Comparison of ENCODE assay signal across 24 mouse cellular contexts in genomic region chr11:65100031-65100430, GRCm38 (mm10). TPM values are rescaled to one million over a fixed set of nuclear protein-coding genes. Genes with fewer than 3 reads are reported as not detected.
DNase-seq lines count a peak whose midpoint lies in the region; TF ChIP-seq lines count a peak whose summit lies in the region.
"Had no signal": no experiment of that assay in that cellular context is flagged by ENCODE, and none has a peak within 500 bp of the region (broad histone marks: within the 10 kb centered on the region; RNA-seq: fewer than 3 reads in every experiment).

No protein-coding gene starts in this region.

- no peak overlapping the region for H3K27ac ChIP-seq in heart, embryonic 10.5 days
- peak overlapping the region; percentile 14 for H3K27ac ChIP-seq in ES-E14 (ENCODE audit: insufficient read depth, low read depth, low read length, poor library complexity, severe bottlenecking)
- H3K27ac ChIP-seq in embryonic facial prominence, embryonic 10.5 days (replicated peaks) = no peak overlapping the region
- H3K27ac ChIP-seq: embryonic facial prominence, embryonic 13.5 days; forebrain, embryonic 12.5 days; gastrocnemius, adult 2 months; hindbrain, embryonic 10.5 days; hindbrain, embryonic 15.5 days had no signal

- peak; percentile 57 for DNase-seq in heart, embryonic 10.5 days (ENCODE audit: low spot score)
- DNase-seq in heart, postnatal 10 days = no peak
- DNase-seq in ES-E14 (ENCODE audit: low read depth, low spot score) = no peak
- peak; percentile 1 for DNase-seq in embryonic facial prominence, embryonic 10.5 days (ENCODE audit: low spot score)
- no peak for DNase-seq in ovary, postnatal 10 days (ENCODE audit: low spot score)
- no peak for DNase-seq in cerebellum, adult 18-20 months
- DNase-seq: adrenal gland, adult 2 months; adrenal gland, postnatal 25 days; cerebellum, adult 8-10 months; cerebellum, postnatal 25 days; gastrocnemius, adult 2 months; gastrocnemius, postnatal 25 days; heart, postnatal 14 days; kidney, adult 11 months had no signal

- peaks cover 13% of the 10 kb centered on the region for H3K4me1 ChIP-seq in heart, embryonic 10.5 days
- H3K4me1 ChIP-seq in E14TG2a.4 (replicated peaks; ENCODE audit: low read depth, low read length) (peaks cover 72% of the 10 kb centered on the region), ES-E14 (ENCODE audit: control insufficient read depth in 2 of 2, insufficient read depth in 2 of 2, low read length in 2 of 2, poor library complexity in 1 of 2) (peaks cover 7 to 14% of the 10 kb centered on the region in 2 experiments; a peak in 3 of 4 replicates)
- no peaks in the 10 kb centered on the region for H3K4me1 ChIP-seq in embryonic facial prominence, embryonic 10.5 days
- H3K4me1 ChIP-seq: embryonic facial prominence, embryonic 13.5 days; forebrain, embryonic 12.5 days; hindbrain, embryonic 15.5 days had no signal

- H3K9ac ChIP-seq in ES-E14 (ENCODE audit: insufficient read depth, low read depth, low read length, poor library complexity, severe bottlenecking) = no peak overlapping the region
- H3K9ac ChIP-seq: embryonic facial prominence, embryonic 13.5 days; forebrain, embryonic 12.5 days; hindbrain, embryonic 15.5 days had no signal

- no peak for TF ChIP-seq CTCF in E14TG2a.4 (conservative IDR thresholded peaks at IDR 0.05; ENCODE audit: low read length)

- H3K27me3 ChIP-seq in heart, embryonic 10.5 days (ENCODE audit: insufficient read depth, poor library complexity, severe bottlenecking) = no peaks in the 10 kb centered on the region
- no peaks in the 10 kb centered on the region for H3K27me3 ChIP-seq in E14TG2a.4 (ENCODE audit: insufficient read depth, low read length)
- no peaks in the 10 kb centered on the region for H3K27me3 ChIP-seq in embryonic facial prominence, embryonic 10.5 days (replicated peaks; ENCODE audit: low read depth, poor library complexity, severe bottlenecking)
- H3K27me3 ChIP-seq: CH12.LX; embryonic facial prominence, embryonic 13.5 days; forebrain, embryonic 12.5 days; hindbrain, embryonic 15.5 days had no signal

- no peak overlapping the region for H3K4me3 ChIP-seq in heart, embryonic 10.5 days
- H3K4me3 ChIP-seq in E14TG2a.4 (replicated peaks; ENCODE audit: low read length) (peak overlapping the region; percentile 24), ES-E14 (ENCODE audit: insufficient read depth in 1 of 2, low read depth in 1 of 2, low read length in 2 of 2, poor library complexity in 1 of 2, severe bottlenecking in 1 of 2) (peak overlapping the region in 1 of 2 experiments; percentile 38; a peak in 1 of 4 replicates)
- no peak overlapping the region for H3K4me3 ChIP-seq in embryonic facial prominence, embryonic 10.5 days
- H3K4me3 ChIP-seq: embryonic facial prominence, embryonic 13.5 days; forebrain, embryonic 12.5 days; gastrocnemius, adult 2 months; hindbrain, embryonic 10.5 days; hindbrain, embryonic 15.5 days had no signal

- in situ Hi-C loops in ES-E14 (cut with MboI; ENCODE audit: low sequenced_read_pairs in 2 of 2, unreplicated experiment in 2 of 2) = no loop called here

- no peaks in the 10 kb centered on the region for H3K36me3 ChIP-seq in heart, embryonic 10.5 days
- H3K36me3 ChIP-seq in E14TG2a.4 (ENCODE audit: insufficient read depth, low read length) (peaks cover 11% of the 10 kb centered on the region), ES-E14 (ENCODE audit: control insufficient read depth, insufficient read depth, low read length, poor library complexity, severe bottlenecking) (no peaks in the 10 kb centered on the region)
- H3K36me3 ChIP-seq in embryonic facial prominence, embryonic 10.5 days (replicated peaks) = no peaks in the 10 kb centered on the region
- H3K36me3 ChIP-seq: embryonic facial prominence, embryonic 13.5 days; forebrain, embryonic 12.5 days; hindbrain, embryonic 10.5 days; hindbrain, embryonic 15.5 days had no signal

- intact Hi-C loops in heart, postnatal 10 days (cut with DNase I) = no loop called here

- 89% methylated on average over 8 of the region's 8 CpGs for WGBS in heart, embryonic 10.5 days
- WGBS in embryonic facial prominence, embryonic 10.5 days = 91% methylated on average over 8 of the region's 8 CpGs

- H3K9me3 ChIP-seq in heart, embryonic 10.5 days = no peaks in the 10 kb centered on the region
- no peaks in the 10 kb centered on the region for H3K9me3 ChIP-seq in E14TG2a.4 (ENCODE audit: low read length)
- no peaks in the 10 kb centered on the region for H3K9me3 ChIP-seq in ES-E14 (ENCODE audit: control insufficient read depth, insufficient read depth, low read depth, low read length)
- H3K9me3 ChIP-seq in embryonic facial prominence, embryonic 10.5 days = no peaks in the 10 kb centered on the region
- H3K9me3 ChIP-seq: embryonic facial prominence, embryonic 13.5 days; forebrain, embryonic 12.5 days; hindbrain, embryonic 10.5 days; hindbrain, embryonic 15.5 days had no signal

TF ChIP-seq in ES-E14, 5 proteins besides CTCF, POLR2A, EP300 and RAD21:
- TF ChIP-seq MAFK (IDR thresholded peaks at IDR 0.05; ENCODE audit: insufficient read depth, low read depth, low read length) (0 out of 2 replicates have a peak, but pooled peaks have one; percentile 26), ZC3H11A (IDR thresholded peaks at IDR 0.05; ENCODE audit: borderline replicate concordance, low read depth, low read length) (no peak)

RNA-seq across cellular contexts. Expression of gene 1700086D15Rik, which starts 59.7 kb away (rescaled TPM):
- polyA plus RNA-seq in heart, embryonic 10.5 days (2016; fragmentation: Nextera tagmentation; extraction: Ambion mirVana) = 0.14 and 0.16 TPM in 2 replicates
- total RNA-seq in heart, postnatal 10 days (2021) = under 1 TPM; 0.32 to 0.41 TPM
- 1.1 and 1.7 TPM in 2 replicates for total RNA-seq in ES-E14 (2012; rRNA removed)
- 0.23 TPM in 1 of 2 replicates, not detected in the other for polyA plus RNA-seq in embryonic facial prominence, embryonic 10.5 days (2016; fragmentation: Nextera tagmentation; extraction: Ambion mirVana)
- total RNA-seq: adrenal gland, adult 2 months; adrenal gland, postnatal 25 days; CH12.LX; gastrocnemius, postnatal 25 days; granulocyte monocyte progenitor cell, adult 5-6 weeks; MEL had no signal
- polyA plus RNA-seq: adrenal gland, adult 2 months; embryonic facial prominence, embryonic 13.5 days; forebrain, embryonic 16.5 days; heart, embryonic 14.5 days; hindbrain, embryonic 10.5 days; hindbrain, embryonic 15.5 days had no signal

Comparison
In these comparisons a context has a peak if more than half of its experiments do, and no peak if none do; other contexts are left out.
1. DNase-seq: peak in heart, embryonic 10.5 days (single experiment) and embryonic facial prominence, embryonic 10.5 days (single experiment); none in heart, postnatal 10 days (0 of 2), ES-E14 (single experiment), ovary, postnatal 10 days (single experiment) and cerebellum, adult 18-20 months (0 of 2).